Mouse (Mus musculus) CD4-positive helper T cell, adult 2 months (primary cell): Measurements from ENCODE around the gene Psap.

ENCODE experiments used
- DNase-seq: peaks from one replicate; pipeline ENCODE4 v3.0.0-alpha.2; 2012; ENCODE audit warnings: low read depth, missing footprints, low spot score

Psap gene

DNA sequence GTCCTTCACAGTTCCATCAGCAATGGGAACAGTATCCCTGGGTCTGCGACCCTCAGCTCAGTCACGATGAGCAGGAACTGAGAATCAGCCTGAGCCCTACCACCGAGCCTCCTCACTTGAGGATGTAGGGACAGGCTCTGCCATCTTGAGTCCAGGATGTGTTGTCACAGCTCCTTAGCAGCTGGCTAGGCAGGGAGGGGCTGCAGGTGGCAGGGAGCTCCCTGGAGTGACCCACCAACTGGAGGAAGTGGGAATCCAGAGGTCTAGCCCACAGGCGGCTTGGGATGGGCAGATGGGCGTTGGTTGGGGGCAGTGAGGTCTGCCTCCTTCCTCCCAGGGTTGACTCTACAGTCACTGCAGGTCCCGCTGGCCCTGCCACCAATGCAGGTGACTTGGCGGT, 14.1 kb upstream of the Psap start:
- DNase-seq: no peak

- no peak for DNase-seq
Observed at GRCm38 (mm10) chr10:60265252-60265651, 12.2 kb upstream of the Psap start.

GRCm38 (mm10) chr10:60266842-60267401, 10.5 kb upstream of the Psap start:
- no peak for DNase-seq

DNA sequence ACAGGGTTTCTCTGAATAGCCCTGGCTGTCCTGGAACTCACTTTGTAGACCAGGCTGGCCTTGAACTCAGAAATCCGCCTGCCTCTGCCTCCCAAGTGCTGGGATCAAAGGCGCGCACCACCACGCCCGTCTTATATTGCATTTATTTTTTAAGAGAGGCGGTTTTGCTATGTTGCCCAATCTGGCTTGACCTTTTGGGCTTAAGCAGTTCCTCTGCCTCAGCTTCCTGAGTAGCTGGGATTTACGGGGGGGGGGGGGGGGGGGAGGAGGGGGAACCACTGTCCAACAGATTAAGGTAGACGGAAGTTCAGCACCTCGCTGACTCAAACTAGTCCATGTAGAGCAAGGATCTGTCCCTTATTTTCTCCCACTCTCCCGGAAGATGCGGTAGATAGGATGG, 8.7 kb upstream of the Psap start:
- DNase-seq: no peak

DNA sequence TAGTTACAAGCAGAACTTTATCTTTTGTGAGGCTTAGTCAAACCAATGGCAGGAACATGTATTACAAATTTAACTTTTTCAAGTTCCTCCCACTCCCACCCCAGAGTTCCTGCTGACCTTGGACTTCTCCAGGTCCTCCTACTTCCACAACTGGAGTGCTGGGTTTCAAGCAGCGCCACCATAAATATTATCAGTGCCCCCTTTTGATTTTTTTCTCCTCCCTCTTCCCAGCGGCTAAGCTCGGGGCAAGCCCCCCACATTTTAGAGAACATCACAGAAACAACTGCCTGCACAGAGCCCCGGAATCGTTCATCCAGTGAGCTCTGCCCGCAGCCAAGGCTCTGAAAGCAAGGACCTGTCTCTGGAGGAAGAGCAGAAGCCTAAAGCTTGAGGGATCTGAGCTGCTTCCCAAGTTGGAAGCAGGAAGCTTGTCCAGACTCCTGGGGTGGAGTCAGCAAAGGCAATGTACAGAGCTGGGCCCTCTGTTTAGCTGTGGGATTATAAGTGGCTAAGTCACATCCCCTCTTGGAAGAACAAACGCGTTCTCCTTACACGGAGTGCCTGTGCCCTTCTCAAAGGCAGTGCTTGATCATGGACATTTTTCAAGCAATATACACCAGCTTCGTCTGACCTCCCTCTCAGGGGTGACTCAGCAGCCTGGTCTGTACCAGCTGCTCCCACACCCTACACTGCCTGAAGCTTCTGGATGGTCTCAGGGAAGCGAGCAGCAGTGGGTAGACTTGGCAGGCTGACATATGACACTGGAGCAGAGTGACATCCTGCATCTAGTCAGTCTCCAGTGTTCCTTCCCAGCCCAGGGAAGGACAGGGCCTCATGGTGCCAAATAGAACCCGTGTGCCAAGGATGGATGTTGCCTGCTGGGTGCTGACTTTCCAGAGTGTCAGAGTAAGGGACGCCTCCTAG, 8.0 kb upstream of the Psap start:
- DNase-seq: no peak

GRCm38 (mm10) chr10:60271015-60271414, 6.4 kb upstream of the Psap start:
- no peak for DNase-seq

- no peak for DNase-seq
Observed at GRCm38 (mm10) chr10:60272241-60272640, 5.2 kb upstream of the Psap start.

- no peak for DNase-seq
Observed at GRCm38 (mm10) chr10:60273382-60273781, 4.0 kb upstream of the Psap start.

- DNase-seq: no peak
Observed at GRCm38 (mm10) chr10:60278006-60278399, 576 bp downstream of the Psap start.

DNA sequence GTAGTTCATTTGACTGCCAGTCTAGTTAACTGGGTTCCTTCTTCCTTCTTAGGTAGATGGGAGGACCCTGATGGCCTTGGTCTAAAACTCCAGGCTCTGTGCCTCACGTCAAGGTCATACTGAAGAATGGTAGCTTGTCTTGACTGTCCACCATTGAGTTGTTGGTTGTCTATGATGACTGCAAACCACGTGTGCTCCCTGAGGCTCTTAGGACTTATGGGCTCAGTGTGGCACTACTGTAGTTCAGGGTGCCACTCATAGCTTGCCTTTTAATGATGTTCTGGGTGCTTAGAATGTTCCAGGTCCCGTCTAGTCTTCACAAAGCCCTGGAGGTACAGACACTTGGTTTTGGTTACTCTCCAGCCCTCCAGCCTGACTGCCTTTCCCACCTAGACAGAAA, 1.4 kb downstream of the Psap start:
- DNase-seq: no peak

DNA sequence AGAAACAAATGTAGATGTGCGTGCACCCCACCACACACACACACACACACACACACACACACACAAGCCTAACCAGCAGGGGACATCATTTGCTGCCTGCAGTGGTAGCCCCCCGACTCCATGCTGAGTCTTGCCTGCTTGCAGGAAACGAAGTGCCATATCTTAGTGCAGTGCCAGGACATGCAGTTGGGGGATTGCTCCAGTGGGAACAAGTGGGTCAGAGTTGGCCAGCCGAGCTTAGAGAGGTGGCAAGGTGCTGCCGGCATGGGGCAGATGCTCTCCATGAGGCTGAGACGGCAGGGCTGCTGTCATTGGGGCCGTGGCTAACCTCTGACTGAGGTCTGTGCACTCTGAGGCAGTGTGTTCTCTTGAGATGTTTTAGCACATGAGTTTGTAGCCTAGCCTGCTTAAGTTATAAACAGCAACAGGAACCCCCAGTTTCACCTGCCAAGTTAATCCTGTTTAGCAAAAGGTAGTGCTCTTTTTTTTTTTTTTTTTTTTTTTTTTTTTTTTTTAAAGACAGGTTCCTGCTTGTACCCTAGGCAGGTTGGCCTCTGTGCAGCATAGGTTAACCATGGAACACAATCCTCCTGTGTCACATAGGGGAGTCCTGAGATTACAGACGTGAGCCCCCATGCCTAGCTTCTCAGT, 2.0 kb downstream of the Psap start:
- DNase-seq: no peak

DNA sequence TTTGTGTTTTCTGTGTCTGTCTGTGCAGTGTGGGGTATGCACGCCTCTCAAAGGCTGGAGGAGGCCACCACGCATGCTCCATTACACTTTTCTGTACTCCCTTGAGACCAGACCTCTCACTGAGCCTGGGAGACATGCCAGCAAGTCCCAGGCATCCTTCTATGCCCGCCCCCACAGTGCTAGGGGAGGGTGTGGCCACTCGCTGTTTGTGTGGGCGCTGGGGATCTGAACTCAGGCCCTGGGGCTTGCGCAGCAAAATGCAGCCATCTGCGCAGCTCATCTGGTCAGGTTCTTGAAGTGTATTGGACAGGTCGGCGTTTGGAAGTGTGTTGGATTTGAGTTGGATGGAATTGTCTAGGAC, 2.5 kb downstream of the Psap start:
- no peak for DNase-seq

GRCm38 (mm10) chr10:60280353-60280752, 2.9 kb downstream of the Psap start:
- no peak for DNase-seq

- DNase-seq: no peak
Observed at GRCm38 (mm10) chr10:60281571-60282050, 4.2 kb downstream of the Psap start.

DNA sequence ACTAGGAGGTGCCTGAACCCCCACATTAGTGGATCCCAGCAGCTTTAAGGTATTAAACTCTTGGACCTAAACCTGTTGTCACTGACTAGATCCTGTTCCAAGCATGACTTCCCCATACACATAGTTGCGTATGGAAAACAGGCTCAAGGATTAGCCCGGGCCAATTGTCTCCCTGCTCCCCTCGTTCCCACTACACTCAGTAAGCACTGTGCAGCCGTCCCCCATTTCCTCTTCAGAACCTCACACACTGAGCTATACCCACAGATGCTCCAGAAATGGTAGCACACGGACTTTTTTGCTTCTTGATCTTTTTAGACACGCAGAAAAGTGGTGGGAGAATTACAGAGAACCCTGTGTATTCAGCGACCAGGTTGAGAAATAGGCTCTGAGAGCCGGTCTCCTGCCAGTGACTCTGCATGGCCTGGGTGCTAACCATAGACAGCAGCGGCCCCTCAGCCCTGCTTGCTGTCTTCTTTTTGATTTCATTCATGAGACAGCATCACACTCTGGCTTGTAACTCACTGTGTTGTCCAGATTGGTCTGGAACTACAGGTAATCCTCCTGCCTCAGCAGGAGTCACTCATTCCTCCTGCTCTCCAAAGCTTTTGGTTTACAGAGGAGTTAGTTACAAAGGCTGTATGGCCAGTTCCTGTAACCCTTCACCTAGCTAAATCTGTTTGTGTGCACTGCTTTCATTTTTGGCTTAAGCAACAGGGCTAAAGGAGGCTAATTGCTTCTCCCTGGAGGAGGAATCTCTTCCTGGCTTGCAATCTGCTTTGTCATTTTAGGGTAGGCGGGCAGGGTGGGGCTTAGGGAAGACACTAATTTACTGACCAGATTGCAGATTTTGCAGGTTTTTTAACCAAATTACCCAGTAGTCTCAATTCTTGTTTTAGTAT, 4.9 kb downstream of the Psap start:
- no peak for DNase-seq

DNA sequence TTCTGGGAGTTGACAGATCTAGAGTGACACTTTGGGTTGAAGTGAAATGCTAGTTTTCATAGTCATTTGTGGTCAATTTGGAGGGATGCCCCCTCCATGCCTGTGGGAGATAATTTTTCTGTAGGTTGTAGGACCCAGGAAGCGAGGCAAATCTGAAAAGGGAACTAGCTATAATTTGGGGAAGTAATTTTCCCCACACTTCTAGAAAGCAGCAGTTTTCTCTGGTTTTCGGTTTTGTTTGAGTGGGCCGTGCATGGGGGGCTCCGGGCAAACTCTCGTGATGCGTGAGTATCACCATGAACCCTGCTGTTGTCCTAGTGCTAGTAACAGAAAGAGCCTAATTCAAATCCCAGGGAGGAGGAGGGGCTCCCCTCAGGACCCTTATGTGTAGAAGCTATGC, 6.8 kb downstream of the Psap start:
- DNase-seq: no peak

DNA sequence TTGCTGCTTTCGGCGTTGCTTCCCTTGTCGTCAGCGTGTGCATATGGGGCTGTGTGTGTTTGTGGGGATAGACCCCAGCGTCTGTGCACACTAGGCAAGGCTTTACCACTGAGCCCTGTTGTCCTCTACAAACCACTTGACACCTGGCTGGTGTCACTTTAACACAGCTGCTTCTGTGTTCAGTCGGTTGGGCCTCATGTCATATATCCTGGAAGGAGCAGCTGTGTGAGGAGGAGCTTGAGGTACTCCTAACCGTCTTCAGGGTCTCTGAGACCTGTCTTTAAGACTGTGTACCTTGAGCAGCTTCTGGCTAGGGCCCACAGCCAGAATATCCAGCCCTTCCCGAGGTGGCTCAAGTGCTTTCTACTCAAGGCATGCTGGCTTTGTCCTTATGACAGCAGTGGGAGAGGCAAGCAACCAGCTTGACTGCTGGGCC, 7.3 kb downstream of the Psap start:
- DNase-seq: no peak

DNA sequence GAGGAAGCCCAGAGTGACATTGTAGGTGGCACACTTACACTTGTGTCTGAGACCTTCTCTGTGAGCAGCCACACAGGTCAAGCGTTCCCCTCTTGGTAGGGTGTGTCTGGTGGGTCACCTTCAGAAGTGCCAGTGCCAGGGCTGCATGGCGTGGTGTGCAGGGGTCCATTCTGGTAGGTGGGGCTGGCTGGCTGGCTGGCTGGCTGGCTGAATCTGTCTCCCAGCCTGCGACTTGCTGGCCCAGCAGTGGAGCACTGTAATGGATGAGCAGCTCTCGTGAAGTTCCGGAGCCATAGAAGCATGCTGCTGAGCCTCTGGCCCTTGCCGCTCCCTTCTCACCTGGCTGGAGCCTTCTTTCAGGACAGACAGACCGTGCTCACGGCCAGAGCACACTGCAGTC, 7.8 kb downstream of the Psap start:
- DNase-seq: no peak

DNA sequence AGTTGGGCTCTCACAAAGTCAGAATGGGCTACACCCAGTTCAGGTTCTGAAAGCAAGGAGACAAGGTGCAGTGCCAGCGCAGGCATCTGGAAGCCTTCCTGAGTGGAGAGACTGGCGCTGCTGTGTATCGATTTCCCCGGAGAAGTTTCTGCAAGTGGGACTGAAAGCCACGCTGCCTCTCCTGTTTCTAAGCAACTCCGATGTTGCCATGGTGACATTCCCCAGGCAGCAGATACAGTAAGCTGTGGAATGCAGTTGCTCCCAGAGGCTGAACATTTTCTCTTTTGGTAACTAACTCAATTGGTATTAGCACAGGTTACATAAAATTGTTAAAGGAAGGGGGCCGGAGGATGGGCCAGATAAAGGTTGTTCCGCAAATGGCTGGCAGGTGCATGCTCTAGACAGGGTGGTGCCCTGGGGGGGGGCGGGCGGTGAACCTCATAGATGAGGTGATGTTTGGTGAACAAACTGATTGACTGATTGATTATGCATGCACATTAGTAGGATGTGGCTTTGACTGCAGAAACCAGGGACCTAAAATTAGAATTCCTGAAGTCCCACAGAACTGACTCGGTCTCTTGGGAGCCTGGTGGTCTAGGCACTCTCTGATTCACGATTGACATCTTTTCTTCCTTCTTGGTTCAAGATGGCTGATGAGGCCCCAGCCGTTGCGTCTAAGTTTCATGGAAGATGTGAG, 8.4 kb downstream of the Psap start:
- no peak for DNase-seq

DNA sequence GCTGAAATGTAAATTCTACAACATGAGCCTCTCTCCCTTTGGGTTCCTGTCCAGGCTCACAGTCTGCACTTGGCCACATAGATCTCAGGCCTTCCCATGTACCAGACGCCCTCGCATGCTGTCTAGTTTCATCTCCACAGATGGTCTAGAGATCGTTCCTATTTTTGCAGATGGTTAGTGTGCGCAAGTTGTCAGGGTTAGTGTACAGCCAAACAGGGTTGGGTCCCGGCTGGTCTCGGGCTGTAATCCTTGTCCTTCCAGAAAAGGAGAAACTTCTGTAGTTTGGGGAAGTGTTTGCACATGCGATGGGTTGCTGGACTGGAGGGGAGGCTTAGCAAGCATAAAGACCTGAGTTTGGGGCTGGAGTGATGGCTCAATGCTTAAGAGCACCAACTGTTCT, 9.1 kb downstream of the Psap start:
- DNase-seq: no peak

- DNase-seq: no peak
Observed at GRCm38 (mm10) chr10:60287161-60287560, 9.7 kb downstream of the Psap start.
